Mouse (Mus musculus): ENCODE data around the gene Hand1.

Gene Hand1

GRCm38 (mm10) chr11:57801766-57802510, 30.7 kb downstream of the Hand1 start:
- DNase-seq (ENCODE audit: low spot score), result peak; percentile 62

- DNase-seq (ENCODE audit: low spot score), result peak; percentile 93
These were observed 31.4 kb downstream of the Hand1 start, which contains the start of gene Sap30l for GRCm38 (mm10) chr11:57800971-57801765. Gene Sap30l, plus strand, starts transcription at chr11:57801637.

- DNase-seq (ENCODE audit: low spot score), result no peak
These were observed 32.2 kb downstream of the Hand1 start for GRCm38 (mm10) chr11:57800266-57800951.

- DNase-seq (ENCODE audit: low spot score), result no peak
These were observed 33.2 kb downstream of the Hand1 start for GRCm38 (mm10) chr11:57799456-57799855.

- DNase-seq (ENCODE audit: low spot score), result no peak
These were observed 34.8 kb downstream of the Hand1 start for GRCm38 (mm10) chr11:57797828-57798227.

GRCm38 (mm10) chr11:57795086-57795485, 37.5 kb downstream of the Hand1 start:
- no peak for DNase-seq (ENCODE audit: low spot score)

- DNase-seq (ENCODE audit: low spot score), result no peak
These were observed 41.6 kb downstream of the Hand1 start for GRCm38 (mm10) chr11:57790866-57791535.

GRCm38 (mm10) chr11:57787913-57788312, 44.7 kb downstream of the Hand1 start:
- no peak for DNase-seq (ENCODE audit: low spot score)

GRCm38 (mm10) chr11:57786616-57787418, 45.8 kb downstream of the Hand1 start:
- no peak for DNase-seq (ENCODE audit: low spot score)

- DNase-seq (ENCODE audit: low spot score), result no peak
These were observed 52.8 kb downstream of the Hand1 start for GRCm38 (mm10) chr11:57779824-57780223.
